Comparison of ENCODE assay signal across 12 mouse cellular contexts in genomic region chr7:132402377-132403084, GRCm38 (mm10).
DNase-seq lines count a peak whose midpoint lies in the region; ATAC-seq and TF ChIP-seq lines count a peak whose summit lies in the region.
"Had no signal": no experiment of that assay in that cellular context is flagged by ENCODE, and none has a peak within 500 bp of the region (broad histone marks: within the 10 kb centered on the region; RNA-seq: fewer than 3 reads in every experiment).

No protein-coding gene starts in this region.

- no peak overlapping the region for H3K9ac ChIP-seq in heart, adult 2 months (ENCODE audit: low read depth, low read length)
- no peak overlapping the region for H3K9ac ChIP-seq in heart, embryonic 12.5 days
- no peak overlapping the region for H3K9ac ChIP-seq in CH12.LX (ENCODE audit: insufficient read depth, low read depth)
- H3K9ac ChIP-seq in intestine, postnatal 0 days (ENCODE audit: low read depth, low read length): no peak overlapping the region
- no peak overlapping the region for H3K9ac ChIP-seq in neural tube, embryonic 15.5 days (replicated peaks)
- H3K9ac ChIP-seq: neural tube, embryonic 13.5 days had no signal

- in situ Hi-C loops in CH12.LX (cut with MboI; ENCODE audit: low pct_ligation_motif_present, low pct_unique_long_range_greater_than_20kb, low sequenced_read_pairs): no loop called here

- dilution Hi-C loops in CH12.LX (cut with MboI; ENCODE audit: extremely low pct_ligation_motif_present, extremely low pct_unique_long_range_greater_than_20kb, low sequenced_read_pairs): no loop called here

- no peak overlapping the region for H3K27ac ChIP-seq in heart, adult 2 months
- no peak overlapping the region for H3K27ac ChIP-seq in heart, embryonic 12.5 days (ENCODE audit: poor library complexity, severe bottlenecking)
- H3K27ac ChIP-seq in CH12.LX (ENCODE audit: insufficient read depth, low read depth): no peak overlapping the region
- peak overlapping the region; percentile 69 for H3K27ac ChIP-seq in intestine, postnatal 0 days (ENCODE audit: low read depth, low read length)
- H3K27ac ChIP-seq in neural tube, embryonic 15.5 days (replicated peaks): no peak overlapping the region
- H3K27ac ChIP-seq: layer of hippocampus, adult 2 months had no signal

- no peak for TF ChIP-seq RAD21 in CH12.LX (IDR thresholded peaks at IDR 0.05; ENCODE audit: low read depth, low read length)

- no peaks in the 10 kb centered on the region for H3K9me3 ChIP-seq in heart, embryonic 12.5 days (replicated peaks)
- peaks cover 6% of the 10 kb centered on the region for H3K9me3 ChIP-seq in CH12.LX (replicated peaks; ENCODE audit: low read length)
- no peaks in the 10 kb centered on the region for H3K9me3 ChIP-seq in intestine, postnatal 0 days (ENCODE audit: control insufficient read depth)
- H3K9me3 ChIP-seq in neural tube, embryonic 15.5 days (replicated peaks): no peaks in the 10 kb centered on the region
- H3K9me3 ChIP-seq: neural tube, embryonic 13.5 days had no signal

- H3K4me1 ChIP-seq in heart, adult 2 months (ENCODE audit: control insufficient read depth, insufficient read depth, low read length): peaks cover 4% of the 10 kb centered on the region
- peaks cover 6% of the 10 kb centered on the region for H3K4me1 ChIP-seq in heart, embryonic 12.5 days (replicated peaks)
- peaks cover 17 to 28% of the 10 kb centered on the region in 2 experiments for H3K4me1 ChIP-seq in CH12.LX (ENCODE audit: control insufficient read depth in 1 of 2, insufficient read depth in 2 of 2)
- 0 out of 2 replicates have a peak, but pooled peaks cover 7% of the 10 kb centered on the region for H3K4me1 ChIP-seq in intestine, postnatal 0 days (replicated peaks; ENCODE audit: control insufficient read depth, insufficient read depth, low read length)
- H3K4me1 ChIP-seq in neural tube, embryonic 15.5 days: peaks cover 28% of the 10 kb centered on the region

- peak; percentile 13; the same call in 1 of the 2 replicates for TF ChIP-seq CTCF in heart, adult 2 months (IDR thresholded peaks at IDR 0.05)
- TF ChIP-seq CTCF in CH12.LX (conservative IDR thresholded peaks at IDR 0.05 in 1 of 2, IDR thresholded peaks at IDR 0.05 in 1 of 2; ENCODE audit: low read depth in 2 of 2, low read length in 2 of 2): peak in 1 of 2 experiments; percentile 43; a peak in 2 of 4 replicates
- TF ChIP-seq CTCF in intestine, postnatal 0 days (IDR thresholded peaks at IDR 0.05; ENCODE audit: low read depth): peak; percentile 52

- no peak for ATAC-seq in heart, embryonic 12.5 days (ENCODE audit: insufficient number of reproducible peaks, low FRiP score)
- ATAC-seq in intestine, postnatal 0 days: peak; percentile 95
- ATAC-seq in neutrophil, adult 5-6 weeks (ENCODE audit: extremely low read depth, insufficient number of reproducible peaks, low FRiP score, poor library complexity, severe bottlenecking): peak; percentile 81
- no peak for ATAC-seq in frontal cortex, adult (ENCODE audit: low TSS enrichment)
- ATAC-seq in neural tube, embryonic 15.5 days (ENCODE audit: low FRiP score): no peak

- H3K4me2 ChIP-seq in heart, embryonic 12.5 days: no peak overlapping the region
- H3K4me2 ChIP-seq in CH12.LX (ENCODE audit: insufficient read depth, low read depth, poor library complexity, severe bottlenecking): peak overlapping the region; percentile 1; the same call in 1 of the 2 replicates
- H3K4me2 ChIP-seq in intestine, postnatal 0 days (replicated peaks; ENCODE audit: low read depth): 0 out of 2 replicates have a peak overlapping the region, but pooled peaks have one; percentile 9
- H3K4me2 ChIP-seq in neural tube, embryonic 15.5 days: no peak overlapping the region
- H3K4me2 ChIP-seq: neural tube, embryonic 13.5 days had no signal

- no peak for TF ChIP-seq POLR2A in heart, adult 2 months (IDR thresholded peaks at IDR 0.05; ENCODE audit: insufficient read depth, low read depth, low read length)
- TF ChIP-seq POLR2A in CH12.LX (IDR thresholded peaks at IDR 0.05; ENCODE audit: low read depth, low read length): no peak

- intact Hi-C loops in heart, adult 2 months (cut with DNase I): loop anchor here (5.0 kb wide), 1 partner anchor 70 kb away; no protein-coding TSS in a partner anchor

- H3K4me3 ChIP-seq in heart, adult 2 months: no peak overlapping the region
- no peak overlapping the region for H3K4me3 ChIP-seq in heart, embryonic 12.5 days
- no peak overlapping the region for H3K4me3 ChIP-seq in CH12.LX (replicated peaks in 1 of 3; ENCODE audit: low read depth in 2 of 3, low read length in 2 of 3, poor library complexity in 1 of 3)
- no peak overlapping the region for H3K4me3 ChIP-seq in intestine, postnatal 0 days (ENCODE audit: low read depth, low read length)
- H3K4me3 ChIP-seq in neural tube, embryonic 15.5 days (replicated peaks): no peak overlapping the region
- H3K4me3 ChIP-seq: layer of hippocampus, adult 2 months; neural tube, embryonic 13.5 days had no signal

- TF ChIP-seq EP300 in heart, adult 2 months (IDR thresholded peaks at IDR 0.05; ENCODE audit: insufficient read depth, low read depth, low read length): no peak
- 0 out of 2 replicates have a peak, but pooled peaks have one; percentile 29 for TF ChIP-seq EP300 in CH12.LX (IDR thresholded peaks at IDR 0.05; ENCODE audit: low read length)

- no peaks in the 10 kb centered on the region for H3K36me3 ChIP-seq in heart, adult 2 months (ENCODE audit: control insufficient read depth, insufficient read depth, low read length)
- H3K36me3 ChIP-seq in heart, embryonic 12.5 days: no peaks in the 10 kb centered on the region
- no peaks in the 10 kb centered on the region for H3K36me3 ChIP-seq in CH12.LX (replicated peaks in 1 of 2; ENCODE audit: control insufficient read depth in 1 of 2, insufficient read depth in 1 of 2, low read length in 1 of 2)
- H3K36me3 ChIP-seq in intestine, postnatal 0 days (ENCODE audit: control insufficient read depth, insufficient read depth): no peaks in the 10 kb centered on the region
- H3K36me3 ChIP-seq in neural tube, embryonic 15.5 days: no peaks in the 10 kb centered on the region
- H3K36me3 ChIP-seq: neural tube, embryonic 13.5 days had no signal

- peak in 1 of 2 experiments; percentile 21 for DNase-seq in heart, adult 2 months
- peak; percentile 61 for DNase-seq in CH12.LX (ENCODE audit: extremely low read depth)
- no peak for DNase-seq in layer of hippocampus, postnatal 25 days (ENCODE audit: extremely low spot score in 1 of 2, low spot score in 1 of 2)
- DNase-seq: cerebellum, postnatal 14 days; heart, postnatal 36 days had no signal

- H3K27me3 ChIP-seq in heart, adult 2 months (ENCODE audit: control insufficient read depth, insufficient read depth, low read length): no peaks in the 10 kb centered on the region
- 0 out of 2 replicates have a peak, but pooled peaks cover 3% of the 10 kb centered on the region for H3K27me3 ChIP-seq in heart, embryonic 12.5 days (replicated peaks)
- H3K27me3 ChIP-seq in CH12.LX (replicated peaks): peaks cover 77% of the 10 kb centered on the region
- H3K27me3 ChIP-seq in intestine, postnatal 0 days (replicated peaks; ENCODE audit: control insufficient read depth, insufficient read depth, low read length): no peaks in the 10 kb centered on the region
- H3K27me3 ChIP-seq in neural tube, embryonic 15.5 days (replicated peaks): 0 out of 2 replicates have a peak, but pooled peaks cover 3% of the 10 kb centered on the region
- H3K27me3 ChIP-seq: neural tube, embryonic 13.5 days had no signal

- WGBS in heart, adult 2 months: 58% methylated on average over 10 of the region's 10 CpGs
- WGBS in heart, embryonic 12.5 days: 70% methylated on average over 10 of the region's 10 CpGs
- WGBS in intestine, postnatal 0 days: 41% methylated on average over 10 of the region's 10 CpGs
- WGBS in neural tube, embryonic 15.5 days: 73% methylated on average over 10 of the region's 10 CpGs

- no peaks in the 10 kb centered on the region for H3K79me2 ChIP-seq in heart, adult 2 months (replicated peaks; ENCODE audit: control insufficient read depth, insufficient read depth, low read length)
- no peaks in the 10 kb centered on the region for H3K79me2 ChIP-seq in CH12.LX (replicated peaks; ENCODE audit: control insufficient read depth, extremely low read depth, insufficient read depth, poor library complexity, severe bottlenecking)

TF ChIP-seq in CH12.LX, 34 proteins besides CTCF, POLR2A, EP300 and RAD21:
- TF ChIP-seq GABPA (IDR thresholded peaks at IDR 0.05; ENCODE audit: insufficient replicate concordance, low read depth, low read length): no peak
- TF ChIP-seq JUND (conservative IDR thresholded peaks at IDR 0.05; ENCODE audit: low read depth, low read length): no peak
- TF ChIP-seq BHLHE40 (IDR thresholded peaks at IDR 0.05; ENCODE audit: low read depth, low read length): 0 out of 2 replicates have a peak, but pooled peaks have one; percentile 34
- 0 out of 2 replicates have a peak, but pooled peaks have one; percentile 48 for TF ChIP-seq TCF12 (IDR thresholded peaks at IDR 0.05; ENCODE audit: low read depth, low read length)
- no peak for TF ChIP-seq ZKSCAN1 (IDR thresholded peaks at IDR 0.05; ENCODE audit: borderline replicate concordance, low read depth, low read length)

Comparison
In these comparisons a context has a peak if more than half of its experiments do, and no peak if none do; other contexts are left out.
1. ATAC-seq: peak in intestine, postnatal 0 days (single experiment) and neutrophil, adult 5-6 weeks (single experiment); none in heart, embryonic 12.5 days (single experiment), frontal cortex, adult (single experiment) and neural tube, embryonic 15.5 days (single experiment).
2. H3K4me2 ChIP-seq: peak in CH12.LX (single experiment) and intestine, postnatal 0 days (single experiment); none in heart, embryonic 12.5 days (single experiment) and neural tube, embryonic 15.5 days (single experiment).